Mouse (Mus musculus) CH12.LX (cell line): ENCODE data around the gene Fmn2.

Experiments
- BHLHE40 ChIP-seq: IDR thresholded peaks from 2 replicates; pipeline ENCODE4 v1.6.1; 2011; ENCODE audit warnings: mild to moderate bottlenecking, low read depth, low read length, improper control_type of control experiment
- ETS1 ChIP-seq: conservative IDR thresholded peaks from 2 replicates; pipeline ENCODE4 v1.6.1; 2012; ENCODE audit warnings: low read depth, mild to moderate bottlenecking, inconsistent platforms, low read length, improper control_type of control experiment, moderate library complexity
- GABPA ChIP-seq: IDR thresholded peaks from 2 replicates; pipeline ENCODE4 v1.6.1; 2012; ENCODE audit warnings: low read depth, low read length, improper control_type of control experiment, inconsistent platforms; ENCODE audit not compliant: insufficient replicate concordance
- HCFC1 ChIP-seq: IDR thresholded peaks from 2 replicates; pipeline ENCODE4 v1.6.1; 2012; ENCODE audit warnings: low read depth, mild to moderate bottlenecking, inconsistent platforms, low read length, improper control_type of control experiment
- KAT2A ChIP-seq: IDR thresholded peaks from 2 replicates; pipeline ENCODE4 v1.6.1; 2012; ENCODE audit warnings: low read length, improper control_type of control experiment, inconsistent platforms; ENCODE audit not compliant: insufficient replicate concordance
- MAX ChIP-seq: IDR thresholded peaks from 2 replicates; pipeline ENCODE4 v1.6.1; 2011; ENCODE audit warnings: low read length, improper control_type of control experiment
- MAZ ChIP-seq: IDR thresholded peaks from 2 replicates; pipeline ENCODE4 v1.6.1; 2012; ENCODE audit warnings: low read depth, mild to moderate bottlenecking, inconsistent platforms, low read length, improper control_type of control experiment, moderate library complexity
- POLR2A ChIP-seq: IDR thresholded peaks from 2 replicates; pipeline ENCODE4 v1.6.1; 2011; ENCODE audit warnings: low read depth, mild to moderate bottlenecking, improper control_type of control experiment, low read length

DNA sequence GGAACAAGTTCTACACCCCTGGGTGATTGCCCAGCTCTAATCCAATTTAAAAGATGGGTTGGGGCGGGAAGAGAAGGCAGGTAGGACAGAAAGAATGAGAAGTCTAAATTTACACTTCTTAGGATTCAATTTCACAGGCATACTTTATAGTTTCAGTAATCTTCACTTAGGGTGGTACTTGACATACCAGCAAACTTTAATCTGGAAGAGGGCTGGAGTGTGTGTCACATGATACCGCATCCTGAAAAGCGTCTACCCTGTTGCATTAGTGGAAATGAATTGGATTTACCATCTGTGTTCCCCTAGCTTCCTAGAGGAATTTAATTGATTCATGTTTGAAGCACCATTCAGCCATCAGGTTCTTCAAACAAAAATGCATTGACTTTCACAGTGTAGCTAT, 174.6 kb downstream of the Fmn2 start:
- TF ChIP-seq MAZ (no peak), POLR2A (no peak), KAT2A (no peak), BHLHE40 (no peak), HCFC1 (no peak), ETS1 (no peak), MAX (no peak), GABPA (no peak)
